Mouse (Mus musculus): ENCODE results near the gene D16Ertd472e.

D16Ertd472e gene

GRCm38 (mm10) chr16:78490779-78491178, 85.7 kb downstream of the D16Ertd472e start:
- in situ Hi-C loops (cut with MseI, MboI), result no loop called here
